Mouse (Mus musculus) limb, embryonic 14.5 days (tissue): Measurements from ENCODE around the gene Naa20. TPM values are rescaled to one million over a fixed set of nuclear protein-coding genes. Genes with fewer than 3 reads are reported as not detected.
A peak's percentile ranks its signal among the peaks of the same experiment; 100 is the strongest.
"Not testable (repeated sequence)": the region's sequence is repeated elsewhere in the genome, so short reads cannot be mapped to it uniquely, and the experiment has no call there.

Source experiments
- ATAC-seq: fragments of 200-750 bp; cut with Nextera tagmentation; 2 replicates; pipeline ENCODE4 v1.8.0; 2017; ENCODE audit warnings: low read depth, moderate number of reproducible peaks, moderate TSS enrichment; ENCODE audit not compliant: low FRiP score
- DNase-seq: peaks from one replicate; pipeline ENCODE4 v3.0.0-alpha.2; 2015; ENCODE audit warnings: low spot score
- H3K27ac ChIP-seq: fragments of 300-500 bp; sonication (generic); replicated peaks from 2 replicates; pipeline ENCODE4 v1.5.1; 2014; ENCODE audit warnings: low read depth, mild to moderate bottlenecking, low read length, moderate library complexity, mixed read lengths
- H3K27me3 ChIP-seq: fragments of 300-500 bp; sonication (generic); 2 replicates; pipeline ENCODE4 v1.6.1; 2014; ENCODE audit warnings: low read length, mixed read lengths; ENCODE audit not compliant: control insufficient read depth, insufficient read depth
- H3K36me3 ChIP-seq: fragments of 300-500 bp; sonication (generic); 2 replicates; pipeline ENCODE4 v1.6.1; 2014; ENCODE audit warnings: mild to moderate bottlenecking, low read length, moderate library complexity, mixed read lengths; ENCODE audit not compliant: control insufficient read depth, insufficient read depth
- H3K4me1 ChIP-seq: fragments of 300-500 bp; sonication (generic); 2 replicates; pipeline ENCODE4 v1.6.1; 2014; ENCODE audit warnings: antibody characterized with exemption, low read length, mixed read lengths; ENCODE audit not compliant: control insufficient read depth, insufficient read depth
- H3K4me2 ChIP-seq: fragments of 300-500 bp; sonication (generic); replicated peaks from 2 replicates; pipeline ENCODE4 v1.6.1; 2014; ENCODE audit warnings: low read depth, mild to moderate bottlenecking, low read length, moderate library complexity; ENCODE audit not compliant: severe bottlenecking
- H3K4me3 ChIP-seq: fragments of 300-500 bp; sonication (generic); replicated peaks from 2 replicates; pipeline ENCODE4 v1.5.1; 2014; ENCODE audit warnings: low read length
- H3K9ac ChIP-seq: fragments of 300-500 bp; sonication (generic); 2 replicates; pipeline ENCODE4 v1.6.1; 2014; ENCODE audit warnings: mild to moderate bottlenecking, low read depth, low read length, moderate library complexity; ENCODE audit not compliant: severe bottlenecking
- H3K9me3 ChIP-seq: fragments of 300-500 bp; sonication (generic); 2 replicates; pipeline ENCODE4 v1.6.1; 2016; ENCODE audit warnings: low read length; ENCODE audit not compliant: control insufficient read depth
- POLR2A ChIP-seq: fragments of 200-500 bp; IDR thresholded peaks from 2 replicates; pipeline ENCODE4 v1.8.0; 2012; ENCODE audit warnings: inconsistent platforms, mild to moderate bottlenecking, moderate library complexity, borderline replicate concordance; ENCODE audit not compliant: insufficient read depth, insufficient read length; ENCODE audit errors: extremely low read depth
- WGBS: fragments of 180-500 bp; shearing (Covaris S2); extraction: QIAGEN DNeasy Blood & Tissue Kit; methylation state at CpG from one replicate; pipeline ENCODE4 v1.1.7; 2014; 5-methylcytosine and 5-hydroxymethylcytosine counted together
- polyA plus RNA-seq, 2 experiments: library from polyadenylated mRNA; depleted of rRNA in 1 of 2; stranded (reverse) in 1 of 2; unstranded in 1 of 2; fragments of >200 nt; fragmentation: Nextera tagmentation in 1 of 2; extraction: Ambion mirVana in 1 of 2; gene quantifications; 2 replicates each; pipeline versions ENCODE4 v1.2.1 to v1.2.3; 2012 to 2014

The Naa20 gene
- polyA plus RNA-seq, 2 experiments, result 103 to 186 TPM

- no peak overlapping the region for H3K4me3 ChIP-seq
- no peak for TF ChIP-seq POLR2A
- WGBS, result 81% methylated on average over 9 of the region's 9 CpGs
These were observed 3.8 kb upstream of the Naa20 start for GRCm38 (mm10) chr2:145898106-145898505.

GRCm38 (mm10) chr2:145900318-145900717, 1.6 kb upstream of the Naa20 start:
- H3K9me3 ChIP-seq, H3K4me3 ChIP-seq, H3K4me2 ChIP-seq, DNase-seq, H3K36me3 ChIP-seq, H3K27ac ChIP-seq, ATAC-seq, H3K9ac ChIP-seq, H3K27me3 ChIP-seq: not testable (repeated sequence)
- peaks cover 15% of the 10 kb centered on the region for H3K4me1 ChIP-seq
- WGBS, result 66% methylated on average over 6 of the region's 8 CpGs

More at GRCm38 (mm10) chr2:145898106-145898505, 3.8 kb upstream of the Naa20 start:
- no peak overlapping the region for H3K27ac ChIP-seq
- no peak overlapping the region for H3K4me2 ChIP-seq
- ATAC-seq, result no peak
- no peak overlapping the region for H3K9ac ChIP-seq
- no peak for DNase-seq
- H3K36me3 ChIP-seq, result no peaks in the 10 kb centered on the region
- no peaks in the 10 kb centered on the region for H3K4me1 ChIP-seq
- H3K9me3 ChIP-seq, result no peaks in the 10 kb centered on the region
- no peaks in the 10 kb centered on the region for H3K27me3 ChIP-seq

GRCm38 (mm10) chr2:145903061-145903901, 1.4 kb downstream of the Naa20 start:
- Histone ChIP-seq H3K4me1 (peaks cover 15% of the 10 kb centered on the region), H3K4me3 (peak overlapping the region; percentile 96), H3K36me3 (peaks cover 13% of the 10 kb centered on the region; the same call in 1 of the 2 replicates), H3K27ac (peak overlapping the region; percentile 81), H3K9me3 (no peaks in the 10 kb centered on the region), H3K4me2 (peak overlapping the region; percentile 71), H3K27me3 (no peaks in the 10 kb centered on the region), H3K9ac (peak overlapping the region; percentile 95)
- WGBS, result under 1% methylated on average over 61 of the region's 68 CpGs
- peak; percentile 54; the same call in 1 of the 2 replicates for TF ChIP-seq POLR2A
- ATAC-seq, result peak; percentile 96
- DNase-seq, result peak; percentile 94

DNA sequence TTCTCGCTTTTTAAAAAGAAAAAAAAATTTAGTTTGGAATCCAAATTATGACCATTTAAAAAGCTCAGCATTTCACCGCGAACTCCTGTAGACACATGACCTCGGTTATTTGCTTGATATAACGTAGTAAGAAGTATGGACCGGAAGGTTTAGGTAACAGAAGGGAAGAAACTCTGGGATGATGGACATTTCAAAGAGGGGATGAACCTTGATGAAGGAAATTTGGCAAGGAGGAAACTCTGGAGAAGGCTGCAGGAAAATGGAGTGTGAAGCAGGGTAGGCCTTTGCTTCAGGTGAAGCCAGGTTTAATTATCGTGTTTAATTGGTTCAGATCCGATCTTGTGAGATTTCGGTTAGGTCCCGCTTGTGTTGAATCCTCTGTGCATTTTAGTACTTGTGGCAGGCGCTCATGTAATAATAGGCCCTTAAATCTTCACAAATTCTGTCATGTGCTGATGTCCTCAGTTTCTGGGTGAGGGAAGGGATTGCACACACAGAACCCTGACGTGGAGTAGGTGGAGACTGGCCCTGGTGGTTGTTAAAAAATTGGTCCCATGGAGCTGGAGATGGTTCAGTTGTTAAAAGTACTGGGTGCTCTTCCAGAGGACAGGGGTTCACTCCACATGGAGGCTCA, 2.2 kb downstream of the Naa20 start:
- DNase-seq, result no peak
- H3K27ac ChIP-seq, result 0 out of 2 replicates have a peak overlapping the region, but pooled peaks have one; percentile 8
- peak overlapping the region; percentile 95 for H3K9ac ChIP-seq
- TF ChIP-seq POLR2A, result no peak
- no peaks in the 10 kb centered on the region for H3K9me3 ChIP-seq
- H3K36me3 ChIP-seq, result peaks cover 20% of the 10 kb centered on the region
- 24% methylated on average over 12 of the region's 12 CpGs for WGBS
- peak overlapping the region; percentile 96 for H3K4me3 ChIP-seq
- H3K27me3 ChIP-seq, result no peaks in the 10 kb centered on the region
- H3K4me1 ChIP-seq, result peaks cover 15% of the 10 kb centered on the region
- ATAC-seq, result no peak
- H3K4me2 ChIP-seq, result peak overlapping the region; percentile 71

- H3K27ac ChIP-seq, result no peak overlapping the region
- no peak overlapping the region for H3K4me3 ChIP-seq
- DNase-seq (no peak), ATAC-seq (no peak)
- no peak overlapping the region for H3K9ac ChIP-seq
- no peak for TF ChIP-seq POLR2A
- H3K4me1 ChIP-seq, result peaks cover 15% of the 10 kb centered on the region
- no peak overlapping the region for H3K4me2 ChIP-seq
- H3K36me3 ChIP-seq, result peaks cover 29% of the 10 kb centered on the region
- 77% methylated on average over 6 of the region's 6 CpGs for WGBS
- H3K9me3 ChIP-seq, result no peaks in the 10 kb centered on the region
- H3K27me3 ChIP-seq, result no peaks in the 10 kb centered on the region
These were observed 3.3 kb downstream of the Naa20 start for GRCm38 (mm10) chr2:145905156-145905555.

GRCm38 (mm10) chr2:145905884-145906283, 4.0 kb downstream of the Naa20 start:
- DNase-seq, H3K27me3 ChIP-seq, H3K27ac ChIP-seq, H3K4me3 ChIP-seq, H3K9ac ChIP-seq, H3K4me2 ChIP-seq, ATAC-seq, H3K9me3 ChIP-seq: not testable (repeated sequence)
- WGBS, result 53% methylated on average over 4 of the region's 4 CpGs
- H3K4me1 ChIP-seq, result peaks cover 15% of the 10 kb centered on the region
- peaks cover 37% of the 10 kb centered on the region for H3K36me3 ChIP-seq
